Mouse (Mus musculus): ENCODE results near the gene Inpp5k.
"Not testable (repeated sequence)": the region's sequence is repeated elsewhere in the genome, so short reads cannot be mapped to it uniquely, and the experiment has no call there.

The Inpp5k gene

DNA sequence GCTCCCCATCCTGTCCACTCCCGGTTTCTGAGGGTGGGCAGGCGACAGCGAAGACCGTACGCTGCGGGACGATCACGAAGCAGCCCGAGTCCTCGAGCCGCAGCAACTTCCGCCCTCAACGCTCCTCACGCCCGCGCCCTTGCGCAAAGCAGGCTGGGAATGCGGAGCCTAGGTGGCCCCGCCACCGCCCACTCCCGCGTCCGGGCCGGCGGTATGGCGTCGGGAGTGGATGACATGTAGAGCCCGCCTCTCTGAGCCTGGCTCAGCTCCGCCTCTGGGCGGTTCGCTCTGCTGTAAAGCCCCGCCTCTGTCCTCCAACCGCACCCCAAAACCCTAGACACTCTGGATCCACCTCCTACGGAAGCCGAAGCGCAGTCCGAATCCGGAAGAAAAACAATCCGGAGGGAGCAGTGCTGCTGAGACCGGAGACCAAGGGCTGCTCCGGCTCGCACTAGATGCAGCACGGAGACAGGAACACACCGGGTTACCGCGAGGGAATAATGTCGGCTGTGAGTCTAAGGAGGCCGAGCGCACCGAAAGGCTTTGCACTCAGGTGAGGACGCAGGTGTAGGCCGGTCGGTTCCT lies at the start of gene Inpp5k:
Inpp5k (plus strand) TSS at position 344 of the 585 bp plus-strand sequence.
- DNase-seq (ENCODE audit: extremely low read depth, low read depth): peak; percentile 91

DNA sequence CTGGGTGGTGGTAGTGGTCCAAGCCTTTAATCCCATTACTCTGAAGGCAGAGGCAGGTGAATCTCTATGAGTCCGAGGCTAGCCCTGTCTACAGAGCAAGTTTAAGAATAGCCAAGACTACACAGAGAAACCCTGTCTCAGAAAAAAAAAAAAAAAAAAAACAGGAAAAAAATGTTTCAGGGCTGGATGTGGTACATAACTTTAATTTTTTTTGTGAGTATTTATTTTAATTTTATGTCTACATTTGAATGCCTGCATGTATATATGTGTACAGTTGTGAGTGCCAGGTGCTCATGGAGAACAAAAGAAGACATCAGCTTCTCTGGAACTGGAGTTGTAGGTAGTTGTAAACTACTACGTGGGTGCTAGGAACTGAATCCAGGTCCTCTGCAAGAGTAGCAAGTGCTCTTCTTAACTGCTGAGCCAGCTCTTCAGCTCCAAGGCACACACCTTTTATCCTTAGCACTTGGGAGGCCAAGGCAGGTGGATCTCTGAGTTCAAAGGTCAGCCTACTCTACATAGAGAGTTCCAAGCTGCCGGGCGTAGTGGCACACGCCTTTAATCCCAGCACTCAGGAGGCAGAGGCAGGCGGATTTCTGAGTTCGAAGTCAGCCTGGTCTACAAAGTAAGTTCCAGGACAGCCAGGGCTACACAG lies 49.2 kb upstream of the Inpp5k start:
- DNase-seq (ENCODE audit: extremely low read depth, low read depth): no peak

DNA sequence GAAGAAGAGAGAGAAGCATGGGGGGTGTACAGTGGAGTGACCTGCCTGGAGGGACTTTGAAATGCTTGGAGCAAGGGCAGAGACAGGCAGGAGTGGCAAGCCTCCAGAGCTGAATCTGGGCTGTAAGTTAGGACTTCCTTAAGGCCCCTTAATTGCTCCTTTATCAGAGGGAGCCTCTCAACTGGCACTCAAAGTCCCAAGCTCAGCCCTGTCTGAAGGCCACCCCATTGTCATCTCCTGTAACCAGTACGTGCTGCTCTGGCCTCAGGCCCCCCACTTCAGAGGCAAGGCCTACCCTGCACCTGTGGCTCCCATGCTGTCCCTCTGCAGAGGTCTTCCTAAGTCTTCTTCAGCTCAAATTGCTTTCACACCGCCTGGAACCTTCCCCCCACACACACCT lies 47.3 kb upstream of the Inpp5k start:
- DNase-seq (ENCODE audit: extremely low read depth, low read depth): no peak

DNA sequence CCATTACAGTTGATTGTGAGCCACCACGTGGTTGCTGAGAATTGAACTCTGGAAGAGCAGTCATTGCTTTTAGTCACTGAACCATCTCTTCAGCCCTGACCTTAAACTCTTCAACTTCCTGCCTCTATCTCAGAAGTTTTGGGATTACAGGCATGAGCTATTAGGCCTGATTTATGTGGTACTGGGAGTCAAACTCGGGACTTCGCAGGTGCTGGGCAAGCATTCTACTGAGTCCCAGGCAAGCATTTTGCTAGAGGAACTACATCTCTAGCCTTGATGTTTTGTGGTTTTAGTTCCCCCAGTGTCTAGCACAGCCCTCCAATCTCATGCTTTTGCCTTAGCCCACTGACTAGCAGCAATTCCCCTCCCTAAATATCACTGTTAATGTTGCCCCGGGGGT lies 45.7 kb upstream of the Inpp5k start:
- no peak for DNase-seq (ENCODE audit: extremely low read depth, low read depth)

DNA sequence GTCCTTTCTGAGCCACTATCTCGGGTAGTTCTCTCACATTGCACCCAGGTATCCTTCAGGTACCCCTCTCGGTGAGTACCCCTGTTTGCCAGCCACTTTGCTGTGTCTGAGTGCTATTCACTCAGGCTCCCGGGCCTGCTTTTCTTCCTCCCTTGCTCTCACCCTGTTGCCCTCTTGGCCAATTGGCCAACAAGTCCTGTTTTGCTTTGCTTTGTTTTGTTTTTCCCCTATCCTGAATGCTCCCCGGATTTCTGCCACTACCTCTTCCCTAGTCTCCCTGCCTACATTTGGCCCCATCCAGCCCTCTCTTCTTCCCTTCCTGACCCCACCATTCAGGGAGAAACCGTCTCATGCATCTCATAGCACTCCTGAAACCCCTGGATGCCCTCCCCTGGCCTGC lies 44.8 kb upstream of the Inpp5k start:
- no peak for DNase-seq (ENCODE audit: extremely low read depth, low read depth)

DNA sequence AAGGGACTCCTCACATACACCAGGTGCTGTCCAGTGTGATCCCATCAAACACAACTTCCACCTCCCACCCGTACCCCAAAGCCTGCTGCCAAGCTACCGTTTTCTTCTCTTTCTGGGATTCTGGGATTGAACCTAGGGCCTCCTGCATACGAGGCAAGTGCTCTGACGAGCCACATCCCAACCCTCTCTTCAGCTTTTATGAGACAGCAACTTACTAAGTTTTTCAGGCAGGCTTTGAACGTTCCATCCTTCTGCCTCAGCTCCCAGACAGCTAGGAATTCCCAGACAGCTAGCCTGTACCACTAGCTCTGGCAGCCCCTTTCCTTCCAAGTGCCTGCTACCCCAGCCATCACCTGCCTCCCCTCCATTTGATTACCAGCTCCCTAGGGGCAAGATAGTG lies 43.8 kb upstream of the Inpp5k start:
- no peak for DNase-seq (ENCODE audit: extremely low read depth, low read depth)

DNA sequence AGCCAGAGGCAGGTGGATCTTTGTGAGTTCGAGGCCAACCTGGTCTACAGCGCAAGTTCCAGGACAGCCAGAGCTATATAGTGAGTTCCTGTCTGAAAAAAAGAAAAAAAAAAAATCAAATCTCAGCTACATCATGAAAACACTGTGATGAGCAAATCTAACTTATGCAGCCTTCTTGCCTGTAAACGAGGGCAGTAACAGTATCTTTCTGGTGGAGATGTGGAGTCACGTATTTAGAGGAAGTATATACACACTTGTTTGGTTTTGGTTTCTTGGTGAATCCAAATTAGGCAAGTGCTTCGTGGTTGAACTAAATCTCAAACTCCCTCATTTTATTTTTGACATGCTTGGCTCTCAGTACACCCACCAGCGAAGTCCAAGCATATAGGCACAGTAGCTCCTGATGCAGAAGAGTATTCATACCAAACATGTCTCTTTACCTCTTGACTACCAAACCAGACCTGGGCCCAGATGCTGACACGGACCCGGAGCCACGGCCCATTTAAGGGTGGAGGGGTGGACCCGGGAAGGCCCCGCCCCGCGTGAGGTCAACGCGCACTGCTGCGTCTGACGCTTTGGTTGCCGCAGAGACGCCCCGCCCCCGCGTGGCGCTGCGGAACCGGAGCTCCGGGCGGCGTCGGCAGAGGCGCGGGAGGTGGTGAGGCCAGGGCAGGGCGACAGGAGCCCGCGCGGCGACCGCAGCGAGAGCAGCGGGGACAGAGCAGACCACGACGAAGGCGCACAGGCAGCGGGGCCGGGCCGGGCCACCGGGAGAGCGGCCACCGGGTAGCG lies 43.1 kb upstream of the Inpp5k start, which contains the start of gene Pitpna:
Pitpna (plus strand) TSS at position 605 of the 792 bp plus-strand sequence.
- peak; percentile 75 for DNase-seq (ENCODE audit: extremely low read depth, low read depth)

DNA sequence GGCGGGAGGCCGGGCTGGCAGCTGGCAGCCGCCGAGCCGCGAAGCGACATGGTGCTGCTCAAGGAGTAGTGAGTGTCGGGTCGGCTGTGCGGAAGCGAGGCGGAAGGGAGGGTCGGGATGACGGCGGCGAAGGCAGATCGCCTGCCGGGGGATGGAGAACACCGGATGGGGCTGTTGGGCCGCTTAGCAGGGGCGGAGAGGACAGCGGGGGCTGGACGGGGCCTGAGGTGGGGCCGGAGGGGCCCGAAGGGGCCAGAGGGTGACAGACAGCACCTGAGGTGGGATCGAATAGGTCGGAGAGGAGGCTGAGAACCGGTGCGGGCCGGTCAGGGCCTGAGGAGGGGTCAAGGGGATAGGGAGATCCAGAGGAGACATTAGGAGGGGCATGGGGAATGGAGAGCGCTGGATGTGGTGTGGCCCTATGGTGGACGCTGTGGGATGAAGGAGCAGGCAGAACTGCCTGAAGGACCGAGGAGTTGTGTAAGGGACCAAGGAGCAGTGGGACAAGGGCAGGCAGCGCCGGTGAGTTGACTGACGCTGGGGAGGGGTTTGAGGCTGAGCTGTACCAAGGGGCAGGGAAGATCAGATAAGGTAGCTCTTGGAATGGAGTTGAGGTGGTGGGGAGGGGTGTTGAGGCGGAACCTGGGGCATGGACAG lies 42.4 kb upstream of the Inpp5k start:
- peak; percentile 42 for DNase-seq (ENCODE audit: extremely low read depth, low read depth)

DNA sequence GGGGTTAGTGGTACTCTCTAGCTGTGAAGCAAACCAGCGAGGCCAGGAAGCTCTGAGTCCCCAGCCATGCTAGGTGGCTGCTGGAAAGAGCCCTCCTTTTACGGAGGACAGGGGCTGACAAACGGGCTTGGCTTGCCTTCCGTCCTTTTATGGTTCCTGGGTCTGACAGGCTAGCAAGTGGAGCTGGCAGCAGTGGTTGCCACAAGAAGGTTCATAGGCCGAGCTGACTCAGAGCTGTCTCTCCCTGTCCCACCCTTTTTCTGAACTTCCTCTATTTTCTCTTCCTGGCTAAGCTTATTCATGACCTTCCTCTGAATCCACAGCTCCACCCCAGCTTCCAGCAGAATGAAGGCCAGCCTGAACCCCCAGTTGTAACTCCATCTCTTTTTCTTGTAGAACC lies 38.2 kb upstream of the Inpp5k start:
- DNase-seq (ENCODE audit: extremely low read depth, low read depth): peak; percentile 77

DNA sequence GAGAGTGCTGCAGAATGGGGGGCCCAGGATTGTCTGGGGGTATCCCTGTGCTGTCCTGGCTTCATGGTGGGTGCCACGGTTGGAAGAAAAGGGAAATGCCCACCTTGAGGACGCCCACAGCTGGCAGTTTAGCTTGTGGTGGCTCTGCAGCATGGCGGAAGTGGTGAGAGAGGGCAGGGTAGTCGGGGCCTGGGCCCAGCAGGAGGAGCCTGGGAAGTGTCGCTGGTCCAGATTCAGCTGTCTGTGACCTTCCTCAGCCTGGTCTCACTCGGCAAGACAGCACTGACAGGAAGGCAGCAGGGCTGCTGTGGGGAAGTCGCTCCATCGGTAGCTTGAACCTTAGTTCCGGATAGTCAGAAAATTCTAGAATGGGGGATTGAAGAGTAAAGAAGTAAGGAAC lies 36.4 kb upstream of the Inpp5k start:
- no peak for DNase-seq (ENCODE audit: extremely low read depth, low read depth)

DNA sequence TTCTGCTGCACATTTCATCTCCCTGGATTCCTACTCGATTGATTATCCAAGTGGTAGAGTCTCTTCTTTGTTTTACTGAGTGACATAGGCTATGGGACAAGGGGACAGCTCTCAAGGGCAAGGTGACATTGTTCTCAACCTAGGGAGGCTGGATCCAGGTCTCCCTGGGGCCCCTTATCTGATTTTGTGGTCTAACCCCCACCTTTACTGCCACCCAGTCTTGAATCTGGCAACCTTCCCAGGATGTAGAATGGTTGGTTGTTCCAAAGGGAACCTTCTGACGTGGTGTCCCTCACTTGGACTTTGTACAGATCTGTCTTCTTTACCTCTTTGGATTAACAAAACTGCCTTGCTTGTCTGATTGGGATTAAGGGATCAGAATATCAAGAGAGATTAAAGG lies 35.4 kb upstream of the Inpp5k start:
- no peak for DNase-seq (ENCODE audit: extremely low read depth, low read depth)

DNA sequence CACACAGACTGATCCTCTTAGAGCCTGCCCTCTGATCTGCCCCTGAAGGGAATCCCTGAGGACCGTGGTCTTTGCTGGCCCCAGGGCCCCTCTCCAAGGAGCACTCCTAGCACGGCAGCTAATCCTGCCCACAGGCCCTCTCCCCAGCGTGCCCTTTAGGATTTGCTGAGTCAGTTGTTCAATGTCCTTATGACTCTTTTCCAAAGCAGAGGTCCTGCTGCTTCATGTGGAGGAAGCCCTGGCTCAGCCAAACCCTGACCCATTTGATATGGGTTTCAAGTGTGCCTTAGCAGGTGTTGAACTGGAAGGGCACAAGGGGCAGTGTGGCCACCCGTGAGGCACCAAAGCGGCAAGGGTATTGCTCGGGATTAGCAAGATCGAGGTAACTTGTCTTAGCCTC lies 35.0 kb upstream of the Inpp5k start:
- no peak for DNase-seq (ENCODE audit: extremely low read depth, low read depth)

DNA sequence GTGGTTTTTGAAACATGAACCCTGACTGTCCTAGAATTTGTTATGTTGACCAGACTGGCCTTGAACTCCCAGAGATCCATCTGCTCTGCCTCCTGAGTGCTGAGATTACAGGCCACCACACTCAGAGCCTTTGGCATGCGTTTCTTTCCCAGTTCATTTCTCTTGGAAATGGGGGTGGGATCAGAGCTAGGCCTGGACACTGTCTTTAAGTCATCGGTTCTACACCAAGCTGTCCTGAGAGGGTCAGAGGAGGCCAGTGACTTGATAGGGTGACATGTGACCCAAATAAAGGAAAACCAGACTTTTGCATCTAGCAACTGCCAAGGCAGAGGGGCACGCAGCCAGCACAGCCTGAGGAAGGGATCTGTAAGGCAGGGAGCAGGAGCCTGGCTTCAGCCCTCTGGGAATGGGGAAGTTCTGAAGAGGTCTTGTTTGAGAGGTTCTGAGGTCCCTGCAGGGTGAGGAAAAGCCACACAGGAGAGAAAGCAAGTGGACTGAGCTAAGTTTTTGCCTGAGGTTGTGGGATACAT lies 34.0 kb upstream of the Inpp5k start:
- DNase-seq (ENCODE audit: extremely low read depth, low read depth): no peak

DNA sequence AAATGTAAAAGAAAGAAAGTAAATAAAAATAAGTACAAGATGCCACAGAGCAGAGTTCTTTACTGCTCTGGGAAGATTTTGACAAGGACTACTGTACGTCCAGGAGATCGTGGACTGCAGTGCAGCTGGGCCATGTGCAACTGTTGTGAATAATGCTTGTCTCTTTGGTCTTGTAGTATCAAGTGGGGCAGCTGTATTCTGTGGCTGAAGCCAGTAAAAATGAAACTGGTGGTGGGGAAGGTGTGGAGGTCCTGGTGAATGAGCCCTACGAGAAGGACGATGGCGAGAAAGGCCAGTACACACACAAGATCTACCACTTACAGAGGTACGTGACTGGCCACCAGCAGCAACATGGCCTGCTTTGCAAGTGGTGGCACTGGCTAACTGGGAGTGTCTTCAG lies 32.8 kb upstream of the Inpp5k start:
- DNase-seq (ENCODE audit: extremely low read depth, low read depth): no peak

DNA sequence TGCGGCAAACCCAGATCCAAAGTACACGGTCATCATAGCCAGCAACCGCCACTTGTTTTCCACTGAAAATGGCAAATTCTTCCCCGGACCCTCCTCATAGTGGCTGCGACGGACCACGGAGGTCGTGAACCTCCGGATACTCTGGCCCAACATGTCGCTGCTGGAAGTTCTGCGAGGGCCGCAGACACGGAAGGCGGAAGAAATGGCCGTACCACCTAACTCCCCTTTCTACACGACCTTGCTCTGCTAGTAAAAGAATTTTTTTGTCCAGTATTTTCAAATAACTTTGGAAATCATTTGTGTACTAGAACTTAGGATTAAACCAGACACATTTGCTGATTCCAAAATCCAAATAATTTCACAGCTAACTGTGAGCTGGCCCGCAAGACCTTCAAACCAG lies 31.0 kb upstream of the Inpp5k start:
- not testable (repeated sequence) for DNase-seq (ENCODE audit: extremely low read depth, low read depth)

DNA sequence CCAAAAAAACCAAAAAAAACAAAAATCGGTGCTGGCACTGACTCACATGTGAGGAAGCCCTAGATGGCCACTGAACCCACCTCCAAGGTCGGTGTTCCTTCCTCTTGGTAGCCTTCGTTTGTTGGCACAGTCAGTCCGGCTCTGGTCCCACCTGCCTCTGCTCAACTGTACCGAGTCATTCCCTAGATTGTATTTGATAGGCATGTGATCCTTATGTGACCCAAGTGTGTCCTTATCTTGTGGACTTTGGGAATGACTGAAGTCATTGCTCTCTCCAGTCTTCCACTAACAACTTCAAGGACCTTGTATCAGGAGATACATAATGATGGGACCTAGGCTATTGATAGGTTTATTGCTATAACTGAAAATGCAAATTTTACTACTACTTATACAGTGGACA lies 26.0 kb upstream of the Inpp5k start:
- no peak for DNase-seq (ENCODE audit: extremely low read depth, low read depth)

DNA sequence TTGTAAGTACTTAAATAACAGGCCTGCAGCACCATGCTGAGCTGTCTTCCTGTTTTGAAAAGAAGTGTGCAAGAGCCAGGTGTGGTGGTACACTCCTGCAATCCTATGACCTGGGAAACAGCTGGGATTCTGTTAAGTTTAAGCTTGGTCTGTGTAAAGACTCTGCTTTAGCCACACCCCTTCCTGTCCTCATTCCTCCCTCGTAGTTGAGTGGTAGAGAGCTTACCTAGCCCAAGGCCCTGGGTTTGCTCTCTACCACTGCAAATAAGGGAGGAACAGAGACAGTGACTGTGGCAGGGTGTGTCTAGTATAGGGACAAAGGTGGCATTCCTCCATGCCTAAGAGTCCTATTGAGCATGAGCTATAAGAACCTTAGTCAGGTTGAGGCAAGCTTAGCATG lies 25.5 kb upstream of the Inpp5k start:
- DNase-seq (ENCODE audit: extremely low read depth, low read depth): no peak

DNA sequence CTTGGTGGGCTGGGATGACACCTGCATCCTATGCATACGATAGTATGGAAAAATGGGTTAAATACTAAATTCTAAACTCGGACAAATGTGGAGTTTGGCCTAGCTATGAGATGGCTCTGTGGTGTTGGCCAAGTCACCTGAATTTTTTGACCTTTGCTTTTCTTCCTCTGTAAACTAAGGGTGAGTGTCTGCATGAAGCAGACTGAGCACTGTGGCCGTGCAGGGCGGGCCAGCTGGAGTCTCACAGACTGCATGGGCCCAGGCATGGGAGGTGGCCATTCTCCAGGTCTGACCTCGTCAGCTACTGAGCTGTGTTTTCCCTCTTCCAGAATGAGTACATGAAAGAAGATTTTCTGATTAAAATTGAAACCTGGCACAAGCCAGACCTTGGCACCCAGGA lies 22.0 kb upstream of the Inpp5k start:
- DNase-seq (ENCODE audit: extremely low read depth, low read depth): no peak

DNA sequence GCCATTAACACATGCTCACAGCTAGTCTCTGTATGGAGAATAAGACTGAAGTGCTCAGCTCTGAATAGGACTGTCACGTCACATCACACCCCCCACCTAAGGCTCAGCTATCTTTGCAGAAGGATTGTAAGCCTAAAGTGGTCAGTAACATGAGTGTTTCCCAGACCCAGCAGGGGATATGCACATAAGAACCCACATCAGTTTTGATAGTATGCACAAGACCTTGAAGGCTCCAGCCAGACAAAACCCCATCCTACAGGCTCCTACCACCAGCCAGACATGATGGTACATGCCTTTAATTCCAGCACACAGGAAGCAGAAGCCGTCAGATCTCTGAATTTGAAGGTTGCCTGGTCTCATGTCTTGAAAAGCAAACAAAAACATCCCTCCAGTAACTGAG lies 20.8 kb upstream of the Inpp5k start:
- DNase-seq (ENCODE audit: extremely low read depth, low read depth): no peak

DNA sequence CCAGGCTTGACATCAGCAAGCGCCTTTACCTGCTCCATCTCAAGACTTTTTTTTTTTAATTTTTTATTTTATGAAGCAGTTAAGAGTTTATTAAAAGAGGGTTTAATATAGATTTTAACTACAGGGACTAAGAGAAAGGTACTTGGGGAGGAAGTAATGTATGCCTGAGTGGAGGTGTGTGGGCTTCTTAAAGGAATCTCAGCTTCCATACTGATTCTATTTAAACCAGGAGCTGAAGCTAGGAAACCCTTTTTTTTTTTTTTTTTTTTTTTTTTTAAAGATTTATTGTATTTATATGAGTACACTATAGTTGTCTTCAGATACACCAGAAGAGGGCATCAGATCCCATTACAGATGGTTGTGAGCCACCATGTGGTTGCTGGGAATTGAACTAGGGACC lies 16.0 kb upstream of the Inpp5k start:
- no peak for DNase-seq (ENCODE audit: extremely low read depth, low read depth)

DNA sequence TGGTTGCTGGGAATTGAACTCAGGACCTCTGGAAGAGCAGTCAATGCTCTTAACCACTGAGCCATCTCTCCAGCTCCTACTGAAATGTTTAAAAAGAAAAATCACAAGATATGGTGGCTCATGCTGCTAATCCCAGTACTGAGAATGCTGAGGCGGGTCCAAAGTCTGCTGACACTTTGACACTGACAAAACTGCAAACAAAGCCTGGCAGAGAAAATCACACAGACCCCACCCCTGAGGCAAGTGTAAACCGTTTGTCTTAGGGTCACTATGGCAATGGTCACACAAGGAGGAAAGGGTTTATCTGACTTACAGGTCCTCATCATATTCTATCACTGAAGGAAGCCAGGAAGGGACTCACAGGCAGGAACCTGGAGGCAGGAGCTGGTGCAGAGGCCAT lies 15.2 kb upstream of the Inpp5k start:
- DNase-seq (ENCODE audit: extremely low read depth, low read depth): no peak

DNA sequence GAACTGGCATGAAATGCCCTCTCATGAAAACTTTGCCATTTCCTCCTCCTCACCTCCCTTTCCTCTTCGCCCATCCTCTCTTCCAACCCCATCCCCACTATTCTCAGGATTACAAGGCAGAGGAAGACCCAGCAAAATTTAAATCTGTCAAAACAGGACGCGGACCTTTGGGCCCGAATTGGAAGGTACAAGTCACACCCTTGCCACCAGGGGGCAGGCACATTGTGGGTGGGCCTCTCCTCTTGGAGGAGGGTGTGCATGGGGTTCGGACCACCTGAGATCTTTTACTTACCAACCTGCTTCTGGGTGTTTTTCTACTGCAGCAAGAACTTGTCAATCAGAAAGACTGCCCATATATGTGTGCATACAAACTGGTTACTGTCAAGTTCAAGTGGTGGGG lies 11.7 kb upstream of the Inpp5k start:
- no peak for DNase-seq (ENCODE audit: extremely low read depth, low read depth)
